Mouse (Mus musculus) gastrocnemius, postnatal 14 days (tissue): ENCODE measurements at regions not wholly inside any gene's neighbourhood (a gene's known extent, or its start where the extent isn't known, plus 50 kb on each side); places are given as distances from the start of the nearest gene placed in this dataset.
A peak's percentile ranks its signal among the peaks of the same experiment; 100 is the strongest.

Experiments
- DNase-seq: peaks from one replicate; pipeline ENCODE4 v3.0.0; 2021; ENCODE audit warnings: mixed read lengths
- intact Hi-C: fragments of 180-260 bp; cut with DNase I; formaldehyde crosslinking; loops from one replicate; pipeline ENCODE4 v1.15.1; 2025; ENCODE audit warnings: low total_unique reads

DNA sequence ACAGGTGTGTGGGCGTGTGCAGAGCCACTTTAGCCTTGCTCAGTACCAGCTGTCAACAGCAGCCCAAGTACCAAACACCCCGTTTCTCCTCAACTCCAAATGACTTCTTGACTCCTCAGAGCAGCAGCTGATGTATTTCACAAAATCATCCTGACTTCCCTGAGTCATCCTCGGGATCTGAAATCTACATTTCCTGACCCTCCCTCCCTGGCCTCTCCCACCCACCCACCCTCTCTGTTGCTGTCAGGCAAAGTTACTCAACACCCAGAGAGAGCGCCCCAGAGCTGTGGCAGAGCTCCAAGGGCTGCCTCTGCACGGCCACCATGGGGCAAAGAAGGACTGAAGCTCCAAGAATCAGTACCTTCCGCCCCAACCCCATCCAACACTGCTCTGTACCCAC lies 83.5 kb upstream of the Cyp1b1 start:
- intact Hi-C loops: no loop called here
- no peak for DNase-seq

DNA sequence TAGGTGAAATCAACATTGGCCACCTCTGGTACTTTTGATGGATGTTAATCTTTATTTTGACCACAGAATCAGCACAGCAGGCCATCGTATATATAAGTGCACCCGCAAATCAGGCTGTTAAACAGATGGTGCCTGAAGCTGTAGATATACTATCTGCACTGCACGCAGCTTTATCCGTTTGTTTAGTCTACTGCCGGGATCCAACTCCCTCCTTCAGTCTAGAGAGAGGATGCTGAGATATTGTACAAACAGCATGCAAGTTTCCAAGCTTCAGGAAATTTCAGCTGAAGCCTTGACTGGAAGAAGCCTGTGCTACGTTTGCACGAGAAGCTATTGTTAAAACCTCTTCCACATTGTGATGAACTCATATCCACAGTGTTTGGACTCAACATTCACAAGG lies 75.3 kb upstream of the Cyp1b1 start:
- DNase-seq: no peak

DNA sequence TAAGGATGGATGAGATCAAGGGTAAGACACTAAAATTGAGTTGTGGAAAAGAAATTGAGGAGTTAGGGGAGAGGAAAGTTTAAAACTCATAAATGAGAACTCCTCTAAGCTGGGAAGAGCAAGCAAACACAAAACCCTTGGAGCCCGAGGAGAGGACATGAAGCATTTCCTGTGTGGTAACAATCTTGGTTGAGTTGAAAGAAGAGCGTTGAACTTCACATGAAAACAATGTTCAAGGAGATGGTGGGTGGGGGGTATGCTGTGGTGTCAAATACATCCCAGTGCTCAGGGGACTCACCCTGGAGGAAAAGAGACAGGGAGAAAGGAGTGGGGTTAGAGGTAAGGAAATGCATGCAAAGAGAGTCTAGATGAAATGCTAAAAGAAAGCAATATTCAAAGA lies 72.3 kb upstream of the Cyp1b1 start:
- no peak for DNase-seq
- intact Hi-C loops: no loop called here

More for the DNA sequence above, 75.3 kb upstream of the Cyp1b1 start:
- intact Hi-C loops: no loop called here

DNA sequence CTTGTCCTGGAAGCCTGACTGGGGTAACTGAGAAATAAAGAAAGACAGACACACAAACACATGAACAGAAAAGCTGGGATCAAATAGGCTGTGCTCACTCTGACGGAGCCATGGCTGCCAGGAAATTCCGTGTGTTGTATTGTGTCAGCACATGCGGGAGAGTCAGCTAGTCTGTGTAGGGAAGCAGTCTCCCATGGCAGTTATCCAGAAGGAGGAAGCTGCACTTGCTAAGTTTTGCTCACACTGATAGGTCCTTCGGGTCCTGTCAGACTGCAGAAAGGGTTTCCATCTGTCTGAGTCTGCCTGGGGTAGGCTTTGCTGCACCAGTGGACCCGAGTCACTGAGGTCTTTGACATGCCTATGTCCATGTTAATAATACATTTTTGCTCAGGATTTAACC lies 71.8 kb upstream of the Cyp1b1 start:
- intact Hi-C loops: no loop called here
- DNase-seq: peak; percentile 18

DNA sequence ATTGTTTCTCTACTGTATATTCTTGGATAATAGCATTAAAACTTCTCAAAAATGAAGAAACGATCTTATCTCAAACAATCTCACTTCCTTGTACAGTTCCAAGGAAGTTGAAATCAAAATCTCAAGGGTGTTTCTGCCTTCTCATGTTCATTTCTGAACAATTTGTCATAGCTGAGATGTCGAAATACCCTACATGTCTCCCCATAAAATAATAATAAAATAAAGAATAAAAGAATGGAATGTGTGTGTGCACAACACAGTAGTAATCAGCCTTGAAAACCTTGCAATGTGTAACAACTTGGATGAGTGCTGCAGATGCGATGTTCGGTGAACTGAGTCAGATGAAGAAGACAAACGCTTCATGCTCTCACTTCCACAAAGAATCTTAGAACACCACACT lies 71.4 kb upstream of the Cyp1b1 start:
- intact Hi-C loops: no loop called here
- no peak for DNase-seq

DNA sequence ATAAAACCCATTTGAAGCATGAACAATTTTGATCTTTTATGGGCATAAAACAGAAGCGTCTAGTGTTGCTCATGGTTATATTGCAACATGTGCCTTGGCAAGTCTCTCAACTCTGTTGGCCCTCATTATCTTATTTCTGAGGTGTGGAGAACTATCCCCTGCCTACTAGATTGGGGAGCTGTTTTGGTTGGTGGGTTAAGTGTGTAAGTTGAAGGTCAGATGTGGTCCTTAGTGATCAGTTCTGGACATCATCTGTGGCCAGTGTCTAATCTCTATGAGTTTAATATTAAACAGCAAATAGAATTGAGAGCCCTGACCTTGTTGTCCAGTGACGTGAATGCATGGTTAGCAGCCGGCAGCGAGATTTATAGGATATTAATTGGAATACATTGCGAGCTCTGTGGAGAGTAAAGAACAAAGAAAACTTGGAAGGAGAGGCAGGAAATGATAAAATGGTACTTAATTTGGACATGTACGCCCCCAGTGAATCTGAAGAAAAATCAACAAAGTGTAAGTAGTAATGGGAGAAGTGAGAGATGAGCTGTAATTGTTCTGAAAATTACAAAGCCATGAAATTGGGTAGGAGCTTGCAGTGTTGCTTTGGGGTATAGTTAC lies 69.5 kb upstream of the Cyp1b1 start:
- DNase-seq: no peak
- intact Hi-C loops: no loop called here

DNA sequence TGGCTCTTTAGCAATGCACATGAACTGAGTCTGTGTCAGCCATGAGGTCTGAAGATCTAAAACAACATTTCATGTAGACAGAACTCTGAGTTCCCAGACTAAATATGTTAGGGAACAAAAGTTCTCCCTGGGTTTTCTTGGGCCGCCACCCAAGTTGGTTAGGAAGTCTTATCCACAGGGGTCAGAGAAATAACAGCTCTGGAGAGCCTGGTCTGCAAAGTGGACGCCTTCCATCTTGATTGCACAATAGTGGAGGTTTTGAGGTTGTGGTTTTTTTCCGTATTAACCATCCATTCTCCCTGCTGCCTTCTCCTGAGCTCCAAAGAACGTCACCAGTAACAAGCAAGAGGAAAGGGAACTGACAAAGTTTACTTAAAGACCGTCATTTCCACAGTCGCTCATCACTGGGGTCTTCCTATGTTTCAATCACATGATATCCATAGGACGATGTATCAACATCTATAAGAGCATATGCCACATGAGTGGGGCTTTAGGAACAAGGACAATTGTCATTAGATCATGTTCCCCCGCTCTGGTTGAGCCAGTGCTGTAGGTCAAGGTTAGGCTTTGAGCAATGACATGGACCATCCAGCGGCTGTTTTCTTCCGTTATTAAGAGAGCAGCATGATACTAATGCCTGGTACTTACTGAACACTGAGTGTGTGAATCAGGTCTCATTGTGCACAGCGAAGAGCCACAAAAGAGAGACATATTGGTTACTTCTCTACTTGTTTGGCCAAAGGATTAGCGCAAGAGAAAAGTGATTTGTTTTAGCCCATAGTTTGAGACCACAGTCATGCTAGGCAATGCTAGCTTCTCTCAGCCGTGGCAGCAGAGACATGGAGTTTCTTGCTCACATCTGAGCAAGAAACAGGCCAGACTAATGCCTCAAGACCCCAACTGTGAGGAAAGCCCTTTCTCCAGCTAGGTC lies 67.1 kb upstream of the Cyp1b1 start:
- peak; percentile 38 for DNase-seq
- intact Hi-C loops: no loop called here

DNA sequence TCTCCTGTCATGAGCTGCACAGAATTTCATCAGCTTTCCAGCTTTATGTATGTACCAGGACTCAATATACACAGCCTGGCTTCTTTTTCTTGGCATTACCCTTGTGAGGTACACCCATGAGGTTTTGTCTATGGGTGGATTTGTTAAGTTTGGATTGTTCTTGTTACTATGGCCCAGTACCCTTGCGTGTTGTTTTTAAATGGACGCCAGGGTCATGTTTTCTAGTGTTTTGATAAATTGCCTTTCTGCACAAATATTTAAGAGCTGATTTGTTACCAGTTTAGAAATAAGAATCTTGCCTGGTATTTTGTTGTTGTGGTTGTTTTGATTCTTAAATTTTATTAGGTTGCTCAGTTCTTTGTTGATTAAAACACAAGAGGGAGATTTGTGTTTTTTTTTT lies 66.4 kb upstream of the Cyp1b1 start:
- intact Hi-C loops: no loop called here
- no peak for DNase-seq

DNA sequence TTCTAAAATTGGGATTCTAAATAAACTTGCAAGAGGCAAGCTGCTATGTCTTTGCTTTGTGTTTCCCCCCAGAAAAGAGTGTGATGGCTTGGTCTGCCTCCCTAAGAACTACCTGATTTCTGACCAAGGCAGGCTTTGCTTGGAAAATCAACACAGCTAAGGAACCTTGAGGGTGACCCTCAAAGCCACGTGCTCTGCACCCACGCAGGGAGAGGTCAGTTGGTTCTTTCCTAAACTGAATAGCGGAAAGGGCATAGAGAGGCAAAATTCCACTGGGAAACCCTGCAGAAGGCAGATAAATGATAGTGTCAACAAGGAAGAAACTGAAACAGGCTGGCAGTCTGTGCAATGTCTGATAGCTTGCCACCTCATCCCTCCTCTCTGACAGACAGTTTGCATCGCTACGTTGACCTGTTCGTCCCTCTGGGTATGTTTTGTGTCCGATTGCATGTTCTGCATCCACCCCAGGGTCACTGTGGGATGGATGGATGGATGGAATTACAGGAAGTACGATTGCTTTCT lies 63.1 kb upstream of the Cyp1b1 start:
- no peak for DNase-seq
- intact Hi-C loops: no loop called here

DNA sequence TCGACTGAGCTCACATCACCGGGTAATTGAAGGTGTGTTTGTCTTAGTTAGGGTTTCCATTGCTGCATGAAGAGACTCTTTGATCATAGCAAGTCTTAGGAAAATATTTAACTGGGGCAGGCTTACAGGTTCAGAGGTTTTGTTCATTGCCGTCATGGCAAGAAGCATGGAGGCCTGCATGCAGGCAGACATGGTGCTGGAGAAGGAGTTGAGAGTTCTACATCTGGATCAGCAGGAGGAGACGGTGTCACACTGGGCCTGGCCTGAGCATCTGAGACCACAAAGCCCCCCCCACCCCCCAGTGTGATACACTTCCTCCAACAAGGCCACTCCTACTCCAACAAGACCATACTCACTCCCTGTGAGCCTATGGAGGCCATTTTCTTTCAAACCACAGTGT lies 61.3 kb upstream of the Cyp1b1 start:
- DNase-seq: no peak
- intact Hi-C loops: no loop called here

DNA sequence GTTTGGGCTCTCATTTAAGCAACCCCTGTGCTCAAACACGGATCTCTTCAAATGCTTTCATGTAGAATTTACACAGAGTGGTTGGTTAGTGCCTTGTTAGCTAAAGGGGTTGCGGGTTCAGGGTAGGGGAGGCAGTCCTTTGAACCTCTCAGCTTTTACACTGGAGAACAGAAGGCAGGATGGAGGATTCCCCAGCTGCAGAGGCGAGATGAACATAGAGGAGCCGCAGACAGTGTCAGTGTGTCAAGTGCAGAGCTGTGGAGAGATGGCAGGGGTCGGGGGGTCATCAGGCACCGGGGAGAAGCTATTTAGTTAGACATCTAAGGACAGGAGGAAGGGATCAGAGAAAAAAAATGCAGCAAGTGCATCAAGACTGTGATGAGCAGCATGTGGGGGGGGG lies 60.4 kb upstream of the Cyp1b1 start:
- intact Hi-C loops: no loop called here
- DNase-seq: no peak

DNA sequence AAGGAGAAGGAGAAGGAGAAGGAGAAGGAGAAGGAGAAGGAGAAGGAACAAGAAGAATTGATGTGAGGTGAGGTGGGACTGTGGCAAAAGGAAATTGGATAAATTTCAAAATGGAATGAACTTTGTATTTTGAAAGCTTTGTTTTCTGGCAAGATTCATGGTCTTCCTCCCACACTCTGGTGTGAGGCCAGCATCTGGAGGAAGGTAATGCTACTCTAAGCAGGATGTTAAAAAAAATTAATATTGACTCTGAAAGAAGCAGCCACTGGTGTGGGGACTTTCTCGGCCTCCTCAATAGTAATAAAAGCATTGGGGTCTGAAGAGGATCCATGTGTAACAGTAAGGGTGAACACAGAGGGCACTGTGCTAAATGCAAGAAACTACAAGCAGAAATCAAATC lies 59.4 kb upstream of the Cyp1b1 start:
- no peak for DNase-seq
- intact Hi-C loops: no loop called here

DNA sequence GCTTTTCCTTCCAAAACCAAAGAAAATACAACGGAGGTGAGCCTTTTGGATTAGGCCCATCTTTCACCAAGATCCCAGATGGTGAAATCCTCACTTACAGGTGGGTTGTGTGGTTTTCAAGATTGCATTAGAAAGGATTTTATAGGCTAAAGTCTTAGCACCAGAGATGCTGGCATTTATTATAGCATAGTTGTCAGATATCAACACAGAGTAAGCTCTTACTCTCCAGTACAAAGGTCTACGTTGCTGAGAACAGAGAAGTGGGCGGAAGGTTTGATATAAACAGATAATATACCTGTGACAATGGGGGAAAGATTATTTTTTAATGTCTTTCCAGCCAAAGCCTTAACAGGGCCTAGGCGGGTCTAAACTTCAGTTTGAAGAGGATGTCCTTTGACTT lies 57.4 kb upstream of the Cyp1b1 start:
- intact Hi-C loops: no loop called here
- DNase-seq: no peak

DNA sequence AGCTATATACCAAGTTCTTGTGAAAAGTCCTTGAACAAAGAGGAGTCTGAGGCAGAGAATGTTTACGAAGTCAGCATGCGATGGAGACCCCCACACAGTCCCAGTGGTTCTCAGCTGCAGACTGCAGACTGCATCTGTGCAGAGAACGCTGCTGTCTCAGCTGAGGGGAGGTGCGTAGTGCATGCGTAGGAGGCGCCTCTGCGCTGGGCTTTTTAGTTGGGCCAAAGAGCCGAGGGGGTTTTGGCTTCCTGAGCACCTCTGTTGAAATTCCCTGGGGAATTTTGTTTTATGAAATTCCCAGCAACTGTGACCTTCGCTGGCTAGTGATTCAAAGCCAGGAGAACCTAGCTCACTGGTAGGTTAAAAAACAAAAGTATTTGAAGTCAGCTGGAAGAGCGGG lies 56.9 kb upstream of the Cyp1b1 start:
- intact Hi-C loops: no loop called here
- DNase-seq: no peak

DNA sequence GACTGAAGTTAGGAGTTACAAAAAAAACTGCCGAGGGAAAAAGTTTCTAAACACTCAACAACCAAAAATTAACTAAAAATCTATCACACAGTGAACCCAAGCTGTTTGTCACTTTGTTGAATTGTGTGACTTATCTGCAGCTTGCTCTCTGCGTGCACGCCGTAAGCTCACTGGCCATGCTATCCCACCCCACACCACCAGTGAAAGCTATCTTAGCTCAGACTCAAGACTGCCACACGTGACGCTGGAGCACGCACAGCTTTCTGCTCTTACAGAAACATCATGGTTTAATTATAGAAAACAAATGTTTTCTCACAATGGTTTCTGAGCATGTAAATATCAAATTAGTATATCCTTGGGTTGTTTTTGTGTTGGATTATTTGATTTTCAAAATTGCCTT lies 56.0 kb upstream of the Cyp1b1 start:
- intact Hi-C loops: no loop called here
- no peak for DNase-seq

DNA sequence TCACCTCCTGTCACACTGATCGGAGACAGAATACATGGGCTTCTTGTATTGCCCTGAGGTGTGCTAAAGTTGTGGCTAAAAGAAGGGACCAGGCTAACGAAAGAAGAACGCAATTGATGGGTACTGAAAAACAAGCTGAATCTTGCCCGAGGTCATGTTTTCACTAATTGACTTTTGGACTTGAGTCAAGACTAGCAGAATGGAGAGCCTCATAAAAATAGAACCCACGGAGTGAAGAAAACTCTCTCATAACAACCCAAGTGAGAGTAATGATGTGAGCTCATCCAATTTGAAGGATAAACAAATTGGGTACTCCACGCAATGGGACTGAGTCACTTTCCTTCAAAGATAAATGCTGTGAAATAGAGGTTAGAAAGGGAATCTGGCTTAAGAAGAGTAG lies 55.0 kb upstream of the Cyp1b1 start:
- no peak for DNase-seq
- intact Hi-C loops: no loop called here

DNA sequence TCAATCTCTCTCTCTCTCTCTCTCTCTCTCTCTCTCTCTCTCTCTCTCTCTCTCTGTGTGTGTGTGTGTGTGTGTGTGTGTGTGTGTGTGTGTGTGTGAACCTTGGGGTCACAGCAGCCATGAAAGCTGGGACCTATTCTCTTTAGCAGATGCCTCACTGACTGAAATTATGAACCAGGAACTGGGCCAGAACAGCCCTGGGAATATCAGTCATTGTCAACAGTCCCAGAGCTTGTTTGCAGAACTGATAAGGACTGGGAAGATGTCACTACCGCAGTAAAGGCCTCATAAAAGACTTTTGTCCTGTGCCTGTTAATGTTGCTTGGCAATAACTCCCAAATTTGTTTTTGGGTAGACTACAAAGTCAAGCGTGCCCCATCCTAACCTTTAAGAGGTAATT lies 53.2 kb upstream of the Cyp1b1 start:
- intact Hi-C loops: no loop called here
- no peak for DNase-seq

DNA sequence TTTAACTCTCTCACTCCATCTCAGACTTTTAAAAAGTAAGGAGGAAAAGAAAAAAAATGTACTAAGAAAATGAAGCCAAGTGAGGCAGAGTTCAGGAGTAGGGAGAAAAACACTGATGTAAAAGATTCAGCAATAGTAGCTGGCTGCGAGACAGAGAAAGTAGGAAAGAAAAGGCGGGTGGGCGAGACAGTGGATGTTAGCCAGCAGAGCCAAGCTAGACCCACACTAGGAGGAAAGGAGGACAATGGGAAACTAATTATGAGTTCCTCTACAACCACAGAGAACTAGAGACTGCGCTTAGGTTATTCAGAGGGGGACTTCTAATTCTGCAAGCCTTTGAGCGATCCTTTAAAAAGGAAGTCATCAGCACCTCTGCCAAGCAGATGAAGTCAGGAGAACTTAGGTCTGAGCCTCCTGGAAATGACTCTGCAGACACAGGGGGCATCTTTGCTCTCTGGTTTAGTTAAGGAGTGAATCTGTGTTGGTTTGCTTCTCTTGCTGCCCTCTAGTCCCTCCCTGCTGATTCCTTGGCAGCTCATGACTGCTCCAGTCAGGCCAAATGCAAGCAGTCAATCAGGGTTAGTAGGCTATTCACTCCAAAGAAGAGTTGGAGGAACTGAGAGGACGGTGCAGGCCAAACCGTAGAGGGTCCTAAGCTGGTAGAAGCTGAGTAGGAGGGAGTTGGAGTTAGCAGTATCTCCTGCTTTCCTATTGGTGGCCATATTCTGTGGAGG lies 50.4 kb upstream of the Cyp1b1 start:
- no peak for DNase-seq
- intact Hi-C loops: no loop called here
